Mouse (Mus musculus) induced T-regulatory cell, adult 2 months (primary cell): Measurements from ENCODE around the gene Atf7ip2.
"Not testable (repeated sequence)": the region's sequence is repeated elsewhere in the genome, so short reads cannot be mapped to it uniquely, and the experiment has no call there.

Experiments
- DNase-seq: peaks from one replicate; pipeline ENCODE4 v3.0.0-alpha.2; 2012; ENCODE audit warnings: low read depth

Atf7ip2 gene

GRCm38 (mm10) chr16:10192679-10193506, at the start of gene Atf7ip2:
Gene Atf7ip2, plus strand, starts transcription at chr16:10192712.
- peak; percentile 12 for DNase-seq

- DNase-seq: no peak
Measured at GRCm38 (mm10) chr16:10143166-10143565, 49.3 kb upstream of the Atf7ip2 start.

- DNase-seq: no peak
Measured at GRCm38 (mm10) chr16:10147401-10147800, 45.1 kb upstream of the Atf7ip2 start.

- no peak for DNase-seq
Measured at GRCm38 (mm10) chr16:10169123-10169905, 23.2 kb upstream of the Atf7ip2 start.

- DNase-seq: no peak
Measured at GRCm38 (mm10) chr16:10170005-10170404, 22.5 kb upstream of the Atf7ip2 start, which contains the start of gene Rpl39l. Gene Rpl39l, plus strand, starts transcription at chr16:10170226.

GRCm38 (mm10) chr16:10171276-10171675, 21.2 kb upstream of the Atf7ip2 start:
- no peak for DNase-seq

- DNase-seq: no peak
Measured at GRCm38 (mm10) chr16:10172179-10172820, 20.2 kb upstream of the Atf7ip2 start.

- not testable (repeated sequence) for DNase-seq
Measured at GRCm38 (mm10) chr16:10187461-10187860, 5.1 kb upstream of the Atf7ip2 start.

GRCm38 (mm10) chr16:10208777-10209176, 16.3 kb downstream of the Atf7ip2 start:
- DNase-seq: no peak

GRCm38 (mm10) chr16:10216366-10216765, 23.9 kb downstream of the Atf7ip2 start:
- not testable (repeated sequence) for DNase-seq

- not testable (repeated sequence) for DNase-seq
Measured at GRCm38 (mm10) chr16:10217020-10217419, 24.5 kb downstream of the Atf7ip2 start.

- no peak for DNase-seq
Measured at GRCm38 (mm10) chr16:10227361-10227760, 34.8 kb downstream of the Atf7ip2 start.

- DNase-seq: no peak
Measured at GRCm38 (mm10) chr16:10236601-10237000, 44.1 kb downstream of the Atf7ip2 start.

GRCm38 (mm10) chr16:10253993-10254392, 61.5 kb downstream of the Atf7ip2 start:
- DNase-seq: no peak

GRCm38 (mm10) chr16:10272256-10272655, 79.7 kb downstream of the Atf7ip2 start:
- DNase-seq: peak; percentile 71

- no peak for DNase-seq
Measured at GRCm38 (mm10) chr16:10274465-10274864, 82.0 kb downstream of the Atf7ip2 start.

- DNase-seq: not testable (repeated sequence)
Measured at GRCm38 (mm10) chr16:10276778-10277177, 84.3 kb downstream of the Atf7ip2 start.

- DNase-seq: peak; percentile 65
Measured at GRCm38 (mm10) chr16:10280286-10280951, 87.9 kb downstream of the Atf7ip2 start.

- no peak for DNase-seq
Measured at GRCm38 (mm10) chr16:10281890-10282289, 89.4 kb downstream of the Atf7ip2 start.

GRCm38 (mm10) chr16:10286513-10287268, 94.2 kb downstream of the Atf7ip2 start:
- peak; percentile 13 for DNase-seq

- no peak for DNase-seq
Measured at GRCm38 (mm10) chr16:10288115-10288514, 95.6 kb downstream of the Atf7ip2 start.
